Mouse (Mus musculus): ENCODE measurements around the gene Ccdc190.

- TF ChIP-seq CTCF (IDR thresholded peaks at IDR 0.05; ENCODE audit: extremely low read depth, insufficient read depth, insufficient read length, insufficient replicate concordance) (no peak), POLR2A (IDR thresholded peaks at IDR 0.05; ENCODE audit: low read depth, low read length) (no peak)
These were observed 19.3 kb upstream of the Ccdc190 start for GRCm38 (mm10) chr1:169909163-169909562.

Data from spleen, adult 2 months (tissue).